Mouse (Mus musculus): ENCODE measurements around the gene Zfp580. TPM values are rescaled to one million over a fixed set of nuclear protein-coding genes. Genes with fewer than 3 reads are reported as not detected.

Zfp580 gene
- polyA plus RNA-seq, 1 experiment from 2014 or later, result 22.4 TPM

- DNase-seq (ENCODE audit: low read depth, low spot score) (no peak), ATAC-seq (no peak)
- ChIA-PET POLR2A (interaction anchor here (0.6 to 2.0 kb wide), 3 partner anchors 8 to 13 kb away, joined by 3 to 10 read pairs (median 5); partner anchors contain the start of genes U2af2 and Zfp784), CTCF (interaction anchor here (3.4 kb wide), 1 partner anchor 111 kb away, joined by 11 read pairs; no protein-coding TSS in a partner anchor)
- in situ Hi-C loops (cut with MboI; ENCODE audit: low pct_unique_long_range_greater_than_20kb), result loop anchor here (25.0 kb wide), 1 partner anchor 1110 kb away; the partner anchor contains the start of genes Zfp444 and Zfp787
- H3K27me3 ChIP-seq, result no peaks in the 10 kb centered on the region
- TF ChIP-seq CTCF (IDR thresholded peaks at IDR 0.05), result no peak
Observed at GRCm38 (mm10) chr7:5052438-5052837, 1.1 kb downstream of the Zfp580 start.

GRCm38 (mm10) chr7:5052931-5053343 lies 1.6 kb downstream of the Zfp580 start:
- no peak for ATAC-seq

GRCm38 (mm10) chr7:5053456-5054179 lies 2.3 kb downstream of the Zfp580 start:
- ATAC-seq (no peak), DNase-seq (ENCODE audit: low read depth, low spot score) (no peak)
- TF ChIP-seq CTCF (IDR thresholded peaks at IDR 0.05), result no peak
- in situ Hi-C loops (cut with MboI; ENCODE audit: low pct_unique_long_range_greater_than_20kb), result loop anchor here (25.0 kb wide), 1 partner anchor 1109 kb away; the partner anchor contains the start of genes Zfp444 and Zfp787
- ChIA-PET CTCF (no interaction called here), POLR2A (no interaction called here)
- H3K27me3 ChIP-seq, result no peaks in the 10 kb centered on the region

More at GRCm38 (mm10) chr7:5052931-5053343, 1.6 kb downstream of the Zfp580 start:
- DNase-seq (ENCODE audit: low read depth, low spot score), result no peak
- TF ChIP-seq CTCF (IDR thresholded peaks at IDR 0.05), result no peak
- ChIA-PET CTCF (no interaction called here), POLR2A (interaction anchor here (1.1 kb wide), 1 partner anchor 9 kb away, joined by 5 read pairs; the partner anchor contains the start of gene U2af2)
- in situ Hi-C loops (cut with MboI; ENCODE audit: low pct_unique_long_range_greater_than_20kb), result loop anchor here (25.0 kb wide), 1 partner anchor 1109 kb away; the partner anchor contains the start of genes Zfp444 and Zfp787
- H3K27me3 ChIP-seq, result no peaks in the 10 kb centered on the region

- no peak for TF ChIP-seq CTCF (IDR thresholded peaks at IDR 0.05)
- H3K27me3 ChIP-seq, result no peaks in the 10 kb centered on the region
- ChIA-PET POLR2A (no interaction called here), CTCF (no interaction called here)
- in situ Hi-C loops (cut with MboI; ENCODE audit: low pct_unique_long_range_greater_than_20kb), result loop anchor here (25.0 kb wide), 1 partner anchor 1106 kb away; the partner anchor contains the start of genes Zfp444 and Zfp787
- no peak for ATAC-seq
- no peak for DNase-seq (ENCODE audit: low read depth, low spot score)
Observed at GRCm38 (mm10) chr7:5056651-5057263, 5.4 kb downstream of the Zfp580 start.

GRCm38 (mm10) chr7:5057381-5057780 lies 6.0 kb downstream of the Zfp580 start:
- ChIA-PET CTCF (no interaction called here), POLR2A (no interaction called here)
- DNase-seq (ENCODE audit: low read depth, low spot score) (no peak), ATAC-seq (no peak)
- H3K27me3 ChIP-seq, result no peaks in the 10 kb centered on the region
- TF ChIP-seq CTCF (IDR thresholded peaks at IDR 0.05), result no peak
- in situ Hi-C loops (cut with MboI; ENCODE audit: low pct_unique_long_range_greater_than_20kb), result loop anchor here (25.0 kb wide), 1 partner anchor 1105 kb away; the partner anchor contains the start of genes Zfp444 and Zfp787

- no peak for TF ChIP-seq CTCF (IDR thresholded peaks at IDR 0.05)
- ChIA-PET CTCF (no interaction called here), POLR2A (no interaction called here)
- no peak for ATAC-seq
- no peaks in the 10 kb centered on the region for H3K27me3 ChIP-seq
- in situ Hi-C loops (cut with MboI; ENCODE audit: low pct_unique_long_range_greater_than_20kb), result loop anchor here (25.0 kb wide), 1 partner anchor 1104 kb away; the partner anchor contains the start of genes Zfp444 and Zfp787
- DNase-seq (ENCODE audit: low read depth, low spot score), result no peak
Observed at GRCm38 (mm10) chr7:5057804-5058203, 6.5 kb downstream of the Zfp580 start.

GRCm38 (mm10) chr7:5058631-5059030 lies 7.3 kb downstream of the Zfp580 start:
- in situ Hi-C loops (cut with MboI; ENCODE audit: low pct_unique_long_range_greater_than_20kb), result loop anchor here (25.0 kb wide), 1 partner anchor 1104 kb away; the partner anchor contains the start of genes Zfp444 and Zfp787
- ATAC-seq (no peak), DNase-seq (ENCODE audit: low read depth, low spot score) (no peak)
- ChIA-PET CTCF (interaction anchor here (1.2 to 3.1 kb wide), 3 partner anchors 9 to 15 kb away, joined by 5 to 19 read pairs (median 7); partner anchors contain the start of gene Zfp580), POLR2A (no interaction called here)
- TF ChIP-seq CTCF (IDR thresholded peaks at IDR 0.05), result no peak
- H3K27me3 ChIP-seq, result no peaks in the 10 kb centered on the region

- CTCF ChIA-PET, result interaction anchor here (1.2 to 3.1 kb wide), 4 partner anchors 9 to 41 kb away, joined by 5 to 19 read pairs (median 8); partner anchors contain the start of gene Zfp580
- no peak for ATAC-seq
Observed at GRCm38 (mm10) chr7:5059421-5059820, 8.1 kb downstream of the Zfp580 start.

GRCm38 (mm10) chr7:5060239-5060731 lies 8.9 kb downstream of the Zfp580 start:
- DNase-seq (ENCODE audit: low read depth, low spot score), result peak; percentile 27
- CTCF ChIA-PET, result interaction anchor here (0.7 to 3.1 kb wide), 11 partner anchors 10 to 122 kb away, joined by 3 to 19 read pairs (median 4); partner anchors contain the start of gene Zfp580

More at GRCm38 (mm10) chr7:5059421-5059820, 8.1 kb downstream of the Zfp580 start:
- POLR2A ChIA-PET, result no interaction called here
- no peak for TF ChIP-seq CTCF (IDR thresholded peaks at IDR 0.05)
- no peak for DNase-seq (ENCODE audit: low read depth, low spot score)
- H3K27me3 ChIP-seq, result no peaks in the 10 kb centered on the region
- in situ Hi-C loops (cut with MboI; ENCODE audit: low pct_unique_long_range_greater_than_20kb), result loop anchor here (25.0 kb wide), 1 partner anchor 1103 kb away; the partner anchor contains the start of genes Zfp444 and Zfp787

More at GRCm38 (mm10) chr7:5060239-5060731, 8.9 kb downstream of the Zfp580 start:
- peak; percentile 28 for ATAC-seq
- no peaks in the 10 kb centered on the region for H3K27me3 ChIP-seq
- TF ChIP-seq CTCF (IDR thresholded peaks at IDR 0.05), result no peak
- in situ Hi-C loops (cut with MboI; ENCODE audit: low pct_unique_long_range_greater_than_20kb), result loop anchor here (5.0 to 25.0 kb wide), 3 partner anchors 43 to 1102 kb away; partner anchors contain the start of genes Gm44973, Ube2s, Zfp444 and Zfp787
- POLR2A ChIA-PET, result interaction anchor here (0.6 to 2.0 kb wide), 5 partner anchors 8 to 241 kb away, joined by 3 to 12 read pairs (median 3); partner anchors contain the start of gene Gm44973
